Mouse (Mus musculus) small intestine, adult 2 months (tissue): ENCODE results near the gene Creb5. TPM values are rescaled to one million over a fixed set of nuclear protein-coding genes. Genes with fewer than 3 reads are reported as not detected.

Experiments used
- H3K27ac ChIP-seq: fragments of 200-500 bp; 2 replicates; pipeline ENCODE4 v1.5.1; 2012; ENCODE audit warnings: low read depth, low read length, control low read depth, inconsistent platforms; ENCODE audit not compliant: insufficient read depth
- H3K27me3 ChIP-seq: fragments of 200-500 bp; 2 replicates; pipeline ENCODE4 v1.6.1; 2012; ENCODE audit warnings: mild to moderate bottlenecking, moderate library complexity, low read length, inconsistent platforms; ENCODE audit not compliant: control insufficient read depth, insufficient read depth
- H3K36me3 ChIP-seq: fragments of 200-500 bp; 2 replicates; pipeline ENCODE4 v1.6.1; 2012; ENCODE audit warnings: mild to moderate bottlenecking, low read length, control low read depth, inconsistent platforms; ENCODE audit not compliant: control insufficient read depth, insufficient read depth
- H3K4me1 ChIP-seq: fragments of 200-500 bp; 2 replicates; pipeline ENCODE4 v1.6.1; 2012; ENCODE audit warnings: low read length, inconsistent platforms, mixed read lengths; ENCODE audit not compliant: control insufficient read depth, insufficient read depth, insufficient read length
- H3K4me3 ChIP-seq: fragments of 200-500 bp; 2 replicates; pipeline ENCODE4 v1.5.1; 2012; ENCODE audit warnings: low read depth, mild to moderate bottlenecking, control low read depth, inconsistent platforms, low read length, moderate library complexity
- CTCF ChIP-seq: fragments of 200-500 bp; IDR thresholded peaks from 2 replicates; pipeline ENCODE4 v1.5.1; 2012; ENCODE audit warnings: low read depth, mild to moderate bottlenecking, control low read depth, inconsistent platforms, low read length, moderate library complexity, mixed read lengths; ENCODE audit not compliant: insufficient replicate concordance, insufficient read length; ENCODE audit errors: extremely low read depth
- POLR2A ChIP-seq: fragments of 200-500 bp; IDR thresholded peaks from 2 replicates; pipeline ENCODE4 v1.6.1; 2012; ENCODE audit warnings: low read depth, mild to moderate bottlenecking, control low read depth, inconsistent platforms, low read length, moderate library complexity
- WGBS: fragments of 180-500 bp; shearing (Covaris S2); methylation state at CpG from one replicate; pipeline ENCODE4 v1.1.7; 2018; 5-methylcytosine and 5-hydroxymethylcytosine counted together
- polyA plus RNA-seq: library from polyadenylated mRNA; depleted of rRNA; stranded (reverse); fragments of >200 nt; gene quantifications from 2 replicates; pipeline ENCODE4 v1.2.3, GENCODE M21; 2012; rRNA removed

Gene Creb5
- 1.1 and 1.3 TPM in 2 replicates for polyA plus RNA-seq

GRCm38 (mm10) chr6:53287038-53287561 lies at the start of gene Creb5:
Gene Creb5 (plus strand): TSS chr6:53287270.
- Histone ChIP-seq H3K4me3 (peak within 1 kb of the TSS; percentile 62), H3K27me3 (peaks cover 41% of the 10 kb centered on the region), H3K36me3 (no peaks in the 10 kb centered on the region), H3K27ac (peak within 1 kb of the TSS; percentile 19; the same call in 1 of the 2 replicates), H3K4me1 (peaks cover 5% of the 10 kb centered on the region)
- TF ChIP-seq CTCF (no peak), POLR2A (no peak)
- WGBS = under 1% methylated on average over 45 of the region's 45 CpGs

- no peaks in the 10 kb centered on the region for H3K36me3 ChIP-seq
- TF ChIP-seq POLR2A = no peak
- no peak for TF ChIP-seq CTCF
- no peaks in the 10 kb centered on the region for H3K4me1 ChIP-seq
- 87% methylated on average over 3 of the region's 3 CpGs for WGBS
- H3K27ac ChIP-seq = no peak overlapping the region
- H3K27me3 ChIP-seq = no peaks in the 10 kb centered on the region
- no peak overlapping the region for H3K4me3 ChIP-seq
These were observed 27.2 kb upstream of the Creb5 start for GRCm38 (mm10) chr6:53259841-53260240.

- TF ChIP-seq CTCF (no peak), POLR2A (no peak)
- no peak overlapping the region for H3K27ac ChIP-seq
- H3K4me3 ChIP-seq = no peak overlapping the region
- H3K4me1 ChIP-seq = no peaks in the 10 kb centered on the region
- H3K27me3 ChIP-seq = no peaks in the 10 kb centered on the region
- 84% methylated on average over 11 of the region's 11 CpGs for WGBS
- no peaks in the 10 kb centered on the region for H3K36me3 ChIP-seq
These were observed 24.7 kb upstream of the Creb5 start for GRCm38 (mm10) chr6:53262401-53262800.

- no peaks in the 10 kb centered on the region; the same call in 1 of the 2 replicates for H3K27me3 ChIP-seq
- no peak overlapping the region for H3K27ac ChIP-seq
- no peaks in the 10 kb centered on the region for H3K4me1 ChIP-seq
- H3K36me3 ChIP-seq = no peaks in the 10 kb centered on the region
- 31% methylated on average over 7 of the region's 7 CpGs for WGBS
- no peak overlapping the region for H3K4me3 ChIP-seq
- TF ChIP-seq POLR2A (no peak), CTCF (no peak)
These were observed 20.0 kb upstream of the Creb5 start for GRCm38 (mm10) chr6:53267036-53267435.

GRCm38 (mm10) chr6:53267732-53268505 lies 19.2 kb upstream of the Creb5 start:
- Histone ChIP-seq H3K4me1 (no peaks in the 10 kb centered on the region), H3K4me3 (no peak overlapping the region), H3K36me3 (no peaks in the 10 kb centered on the region), H3K27ac (no peak overlapping the region), H3K27me3 (no peaks in the 10 kb centered on the region; the same call in 1 of the 2 replicates)
- no peak for TF ChIP-seq CTCF
- no peak for TF ChIP-seq POLR2A
- WGBS = 40% methylated on average over 12 of the region's 12 CpGs

GRCm38 (mm10) chr6:53271216-53271615 lies 15.9 kb upstream of the Creb5 start:
- Histone ChIP-seq H3K27me3 (no peaks in the 10 kb centered on the region; the same call in 1 of the 2 replicates), H3K36me3 (no peaks in the 10 kb centered on the region), H3K27ac (no peak overlapping the region), H3K4me3 (no peak overlapping the region), H3K4me1 (no peaks in the 10 kb centered on the region)
- 72% methylated on average over 3 of the region's 3 CpGs for WGBS
- TF ChIP-seq POLR2A (no peak), CTCF (no peak)

- WGBS = 38% methylated on average over 4 of the region's 4 CpGs
- H3K4me3 ChIP-seq = no peak overlapping the region
- no peaks in the 10 kb centered on the region; the same call in 1 of the 2 replicates for H3K27me3 ChIP-seq
- no peaks in the 10 kb centered on the region for H3K4me1 ChIP-seq
- TF ChIP-seq CTCF (no peak), POLR2A (no peak)
- H3K27ac ChIP-seq = no peak overlapping the region
- H3K36me3 ChIP-seq = no peaks in the 10 kb centered on the region
These were observed 15.4 kb upstream of the Creb5 start for GRCm38 (mm10) chr6:53271636-53272035.
